Mouse (Mus musculus) ZHBTc4 (cell line): ENCODE measurements at regions not wholly inside any gene's neighbourhood (a gene's known extent, or its start where the extent isn't known, plus 50 kb on each side); places are given as distances from the start of the nearest gene placed in this dataset.

Source experiments
- DNase-seq: peaks from one replicate; pipeline ENCODE4 v3.0.0-alpha.2; 2011; ENCODE audit warnings: low read depth, low spot score

GRCm38 (mm10) chr14:58822938-58823337 lies 319.8 kb downstream of the 1700129C05Rik start:
- DNase-seq: no peak

GRCm38 (mm10) chr14:58817961-58818504 lies 324.7 kb downstream of the 1700129C05Rik start:
- DNase-seq: no peak

- no peak for DNase-seq
These were observed 326.2 kb downstream of the 1700129C05Rik start for GRCm38 (mm10) chr14:58816540-58816876.

- no peak for DNase-seq
These were observed 326.8 kb downstream of the 1700129C05Rik start for GRCm38 (mm10) chr14:58815616-58816539.

- no peak for DNase-seq
These were observed 330.1 kb downstream of the 1700129C05Rik start for GRCm38 (mm10) chr14:58812585-58812984.

GRCm38 (mm10) chr14:58801402-58801861 lies 341.3 kb downstream of the 1700129C05Rik start:
- DNase-seq: no peak

GRCm38 (mm10) chr14:58788190-58788945 lies 354.3 kb downstream of the 1700129C05Rik start:
- no peak for DNase-seq

GRCm38 (mm10) chr14:58787618-58788017 lies 355.1 kb downstream of the 1700129C05Rik start:
- DNase-seq: no peak

GRCm38 (mm10) chr14:58786791-58787491 lies 355.8 kb downstream of the 1700129C05Rik start:
- DNase-seq: peak; percentile 15

GRCm38 (mm10) chr14:58783201-58783600 lies 359.5 kb downstream of the 1700129C05Rik start:
- DNase-seq: no peak

- no peak for DNase-seq
These were observed 362.4 kb downstream of the 1700129C05Rik start for GRCm38 (mm10) chr14:58780306-58780705.

- no peak for DNase-seq
These were observed 364.0 kb downstream of the 1700129C05Rik start for GRCm38 (mm10) chr14:58778675-58779074.

GRCm38 (mm10) chr14:58761291-58761690 lies 381.4 kb downstream of the 1700129C05Rik start:
- no peak for DNase-seq

GRCm38 (mm10) chr14:58759759-58760158 lies 382.9 kb downstream of the 1700129C05Rik start:
- DNase-seq: no peak

GRCm38 (mm10) chr14:58753781-58754180 lies 388.9 kb downstream of the 1700129C05Rik start:
- no peak for DNase-seq

- DNase-seq: no peak
These were observed 389.6 kb downstream of the 1700129C05Rik start for GRCm38 (mm10) chr14:58753136-58753535.

GRCm38 (mm10) chr14:58726418-58726817 lies 416.3 kb downstream of the 1700129C05Rik start:
- DNase-seq: no peak

GRCm38 (mm10) chr14:58714856-58715255 lies 427.8 kb downstream of the 1700129C05Rik start:
- no peak for DNase-seq

- no peak for DNase-seq
These were observed 432.8 kb downstream of the 1700129C05Rik start for GRCm38 (mm10) chr14:58709861-58710260.

GRCm38 (mm10) chr14:58709281-58709680 lies 433.4 kb downstream of the 1700129C05Rik start:
- no peak for DNase-seq

- peak; percentile 10 for DNase-seq
These were observed 440.9 kb downstream of the 1700129C05Rik start for GRCm38 (mm10) chr14:58701765-58702164.
